Mouse (Mus musculus) heart, adult 11 months (tissue): ENCODE data around the gene Vat1.
"Not testable (repeated sequence)": the region's sequence is repeated elsewhere in the genome, so short reads cannot be mapped to it uniquely, and the experiment has no call there.

Experiments
- DNase-seq: peaks from one replicate; pipeline ENCODE4 v3.0.0; 2022

The Vat1 gene

GRCm38 (mm10) chr11:101465101-101465868 lies 745 bp downstream of the Vat1 start:
- DNase-seq, result peak; percentile 99

GRCm38 (mm10) chr11:101464211-101465100 lies 1.6 kb downstream of the Vat1 start, which contains the start of gene Rnd2:
TSS of gene Rnd2 (plus strand) at chr11:101464999.
- peak; percentile 93 for DNase-seq

- DNase-seq, result peak; percentile 89
Observed at GRCm38 (mm10) chr11:101462583-101463440, 3.2 kb downstream of the Vat1 start.

GRCm38 (mm10) chr11:101462141-101462540 lies 3.9 kb downstream of the Vat1 start:
- peak; percentile 92 for DNase-seq

GRCm38 (mm10) chr11:101460321-101460720 lies 5.7 kb downstream of the Vat1 start:
- peak; percentile 92 for DNase-seq

GRCm38 (mm10) chr11:101459716-101460115 lies 6.3 kb downstream of the Vat1 start:
- peak; percentile 94 for DNase-seq

- peak; percentile 84 for DNase-seq
Observed at GRCm38 (mm10) chr11:101458217-101458616, 7.8 kb downstream of the Vat1 start.

DNA sequence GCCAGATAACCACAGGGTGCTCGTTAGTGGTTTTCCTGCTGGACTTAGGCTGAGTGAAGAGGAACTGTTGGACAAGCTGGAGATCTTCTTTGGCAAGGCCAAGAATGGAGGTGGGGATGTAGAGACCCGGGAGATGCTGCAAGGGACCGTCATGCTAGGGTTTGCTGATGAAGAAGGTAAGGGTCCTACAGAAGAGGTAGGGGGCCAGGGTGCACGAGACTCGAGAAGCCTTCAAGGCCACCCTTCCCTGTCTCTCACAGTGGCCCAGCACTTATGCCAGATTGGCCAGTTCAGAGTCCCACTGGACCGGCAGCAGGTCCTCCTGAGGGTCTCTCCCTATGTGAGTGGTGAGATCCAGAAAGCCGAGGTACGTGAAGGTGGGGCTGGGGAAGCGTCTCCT lies 8.4 kb downstream of the Vat1 start:
- peak; percentile 91 for DNase-seq

GRCm38 (mm10) chr11:101455627-101456026 lies 10.4 kb downstream of the Vat1 start:
- peak; percentile 53 for DNase-seq

DNA sequence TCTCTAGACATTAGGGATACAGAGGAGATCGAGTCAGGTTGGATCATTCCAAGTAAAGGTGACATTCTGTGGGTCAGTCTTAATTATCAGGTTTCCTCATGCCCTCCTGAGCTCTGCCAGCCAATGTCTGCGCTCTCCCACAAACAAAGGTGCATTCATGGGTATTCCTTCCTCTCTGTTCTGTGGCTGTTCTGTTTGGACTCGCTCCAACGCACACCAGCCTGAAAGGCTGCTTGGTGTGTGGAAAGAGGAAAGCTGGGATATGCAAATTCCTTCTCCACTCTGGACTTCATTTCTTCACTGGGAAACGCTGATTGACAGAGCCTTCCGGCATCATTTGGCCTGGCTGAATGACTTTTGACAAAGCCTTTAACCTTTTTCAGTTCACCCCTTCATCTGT lies 11.3 kb downstream of the Vat1 start:
- peak; percentile 78 for DNase-seq

DNA sequence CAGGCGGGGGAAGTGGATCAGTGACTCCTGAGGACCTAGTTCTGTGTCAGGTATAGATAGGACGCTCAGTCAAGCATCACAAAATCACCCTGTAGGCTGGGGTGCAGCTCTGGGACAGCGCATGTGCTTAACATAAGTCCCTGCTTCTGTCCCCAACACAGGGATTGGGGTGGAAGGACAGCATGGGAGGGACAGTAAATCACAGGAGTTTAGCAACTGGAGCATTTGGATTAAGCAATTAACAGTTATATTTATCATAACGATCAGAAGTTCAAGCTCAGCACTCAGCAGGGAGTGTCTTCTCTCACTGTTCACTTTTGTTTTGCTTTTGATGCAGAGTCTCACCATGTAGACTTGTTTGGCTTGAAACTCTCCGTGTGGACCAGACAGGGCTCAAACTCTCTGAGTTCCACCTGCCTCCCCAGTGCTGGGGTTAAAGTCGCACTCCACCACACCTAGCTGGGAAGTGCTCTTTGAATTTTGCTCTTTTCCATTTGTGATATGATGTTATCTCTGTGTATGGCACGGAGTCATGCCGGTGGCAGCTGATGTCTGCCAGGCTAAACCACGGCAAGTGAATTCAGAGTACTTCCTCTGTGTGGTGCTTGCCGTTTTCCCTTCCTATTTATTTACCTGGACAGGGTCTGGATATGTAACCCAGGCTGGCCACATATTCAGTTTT lies 13.8 kb downstream of the Vat1 start:
- DNase-seq, result peak; percentile 83

GRCm38 (mm10) chr11:101451536-101451935 lies 14.5 kb downstream of the Vat1 start:
- DNase-seq, result peak; percentile 78

DNA sequence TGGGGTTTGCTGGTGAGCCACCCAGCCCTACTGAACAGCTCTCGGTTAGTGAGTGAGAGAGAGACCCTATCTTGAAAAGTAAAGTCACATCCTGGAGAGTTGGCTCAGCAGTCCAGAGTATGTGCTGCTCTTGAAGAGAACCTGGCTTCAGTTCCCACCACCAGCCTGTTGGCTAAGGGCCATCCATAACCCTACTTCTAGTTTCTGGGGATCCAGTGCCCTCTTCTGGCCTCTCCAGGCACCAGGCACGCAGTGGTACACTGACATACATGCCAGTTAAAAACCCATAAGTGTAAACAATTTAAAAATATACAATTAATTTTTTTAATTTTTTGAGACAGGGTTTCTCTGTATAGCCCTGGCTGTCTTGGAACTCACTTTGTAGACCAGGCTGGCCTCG lies 15.6 kb downstream of the Vat1 start:
- peak; percentile 76 for DNase-seq

- DNase-seq, result not testable (repeated sequence)
Observed at GRCm38 (mm10) chr11:101449596-101449995, 16.4 kb downstream of the Vat1 start.

DNA sequence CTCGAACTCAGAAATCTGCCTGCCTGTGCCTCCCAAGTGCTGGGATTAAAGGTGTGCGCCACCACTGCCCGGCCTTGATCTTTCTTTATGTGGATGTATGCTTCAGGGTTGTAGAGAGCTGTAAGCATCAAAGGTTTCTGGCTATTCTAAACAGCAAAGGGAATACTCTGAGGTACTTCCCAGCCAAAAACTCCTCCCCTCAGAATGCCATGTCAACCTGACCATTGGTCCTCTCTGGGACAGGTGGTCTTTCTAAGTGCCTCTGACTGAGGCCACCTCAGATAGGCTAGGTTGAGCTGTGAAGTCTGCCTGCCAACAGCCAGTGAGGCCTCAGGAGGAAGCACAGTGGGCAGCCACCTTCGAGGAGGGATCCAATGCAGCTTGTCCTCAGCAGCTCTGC lies 17.1 kb downstream of the Vat1 start:
- DNase-seq, result peak; percentile 92

- peak; percentile 99 for DNase-seq
Observed at GRCm38 (mm10) chr11:101448274-101448746, 17.7 kb downstream of the Vat1 start, which contains the start of gene Ifi35. TSS of gene Ifi35 (plus strand) at chr11:101448407.

DNA sequence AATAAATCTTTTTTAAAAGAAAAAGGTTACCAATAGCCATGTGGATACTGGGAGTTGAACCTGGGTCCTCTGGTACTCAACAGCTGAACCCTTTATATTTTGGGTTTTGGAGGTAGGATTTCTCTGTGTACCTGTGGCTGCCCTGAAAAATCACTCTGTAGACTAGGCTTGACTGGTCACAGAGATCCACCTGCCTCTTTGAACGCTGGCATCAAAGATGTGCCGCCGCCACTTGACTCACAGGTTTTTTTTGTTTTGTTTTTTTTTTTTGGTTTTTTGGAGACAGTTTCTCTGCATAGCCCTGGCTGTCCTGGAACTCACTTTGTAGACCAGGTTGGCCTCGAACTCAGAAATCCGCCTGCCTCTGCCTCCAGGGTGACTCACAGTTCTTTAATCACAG lies 18.2 kb downstream of the Vat1 start:
- no peak for DNase-seq

- not testable (repeated sequence) for DNase-seq
Observed at GRCm38 (mm10) chr11:101446860-101447259, 19.2 kb downstream of the Vat1 start.

DNA sequence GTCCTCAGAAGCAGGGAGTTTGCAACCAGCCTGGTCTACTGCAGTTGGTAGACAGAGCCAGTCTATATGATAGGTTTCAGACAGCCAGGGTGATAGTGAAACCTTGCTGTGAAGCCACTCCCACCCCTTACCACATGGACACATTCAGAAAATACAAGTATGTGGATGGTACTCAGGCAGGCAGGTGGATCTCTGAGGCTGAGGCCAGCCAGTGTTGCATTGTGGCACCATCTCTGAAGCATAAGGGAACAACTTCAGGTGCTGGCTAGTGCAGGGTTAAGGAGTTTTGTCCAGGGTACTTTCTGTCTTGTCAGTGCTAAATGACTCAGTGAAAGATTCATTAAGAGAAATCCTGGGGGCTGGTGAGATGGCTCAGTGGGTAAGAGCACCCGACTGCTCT lies 19.7 kb downstream of the Vat1 start:
- DNase-seq, result no peak

GRCm38 (mm10) chr11:101442760-101443159 lies 23.3 kb downstream of the Vat1 start:
- no peak for DNase-seq

DNA sequence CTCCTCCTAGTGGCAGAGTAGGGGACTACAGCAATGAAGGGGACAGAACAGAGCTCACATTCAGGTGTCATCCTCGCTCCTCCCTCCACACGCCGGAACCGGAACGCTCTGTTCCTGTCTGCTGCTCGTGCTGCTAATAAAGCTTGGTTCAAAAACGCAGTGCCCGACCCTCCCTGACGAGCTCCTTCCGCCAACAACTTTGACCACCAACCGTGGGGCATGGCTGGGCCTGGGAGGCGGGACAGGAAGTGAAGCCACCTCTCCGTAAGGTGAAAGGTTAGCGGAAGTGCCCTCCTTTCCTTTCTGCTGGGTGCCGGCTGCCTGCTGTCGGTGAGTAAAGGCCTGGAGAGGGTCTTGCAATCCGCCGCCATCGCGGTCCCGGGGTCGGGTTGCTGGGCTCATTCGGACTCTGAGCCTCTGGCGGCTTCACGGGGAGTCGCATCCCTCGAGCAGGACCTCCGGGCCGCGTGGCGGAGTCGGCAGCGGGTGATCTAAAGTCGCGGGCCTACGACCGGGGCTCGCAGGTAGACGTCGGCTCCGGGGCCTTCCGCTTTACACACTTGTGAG lies 23.8 kb downstream of the Vat1 start, which contains the start of gene Rpl27:
Gene Rpl27 (plus strand): TSS at position 172 of the 567 bp plus-strand sequence.
- peak; percentile 100 for DNase-seq
